Mouse (Mus musculus) neutrophil, adult 5-6 weeks (primary cell): ENCODE data around the gene Adamts5. TPM values are rescaled to one million over a fixed set of nuclear protein-coding genes. Genes with fewer than 3 reads are reported as not detected.

ENCODE experiments used
- ATAC-seq: fragments of 151-379, 151-347 bp; 2 replicates; pipeline ENCODE4 v1.8.0; 2017; ENCODE audit warnings: mild to moderate bottlenecking, moderate TSS enrichment; ENCODE audit not compliant: insufficient number of reproducible peaks, poor library complexity, low FRiP score, severe bottlenecking; ENCODE audit errors: extremely low read depth
- total RNA-seq: library from RNA; stranded (forward); fragments of 200-1000 nt; gene quantifications from 2 replicates; pipeline ENCODE4 v1.2.3, GENCODE M21; 2017

The Adamts5 gene
- total RNA-seq, 1 experiment from 2014 or later: under 0.01 TPM

DNA sequence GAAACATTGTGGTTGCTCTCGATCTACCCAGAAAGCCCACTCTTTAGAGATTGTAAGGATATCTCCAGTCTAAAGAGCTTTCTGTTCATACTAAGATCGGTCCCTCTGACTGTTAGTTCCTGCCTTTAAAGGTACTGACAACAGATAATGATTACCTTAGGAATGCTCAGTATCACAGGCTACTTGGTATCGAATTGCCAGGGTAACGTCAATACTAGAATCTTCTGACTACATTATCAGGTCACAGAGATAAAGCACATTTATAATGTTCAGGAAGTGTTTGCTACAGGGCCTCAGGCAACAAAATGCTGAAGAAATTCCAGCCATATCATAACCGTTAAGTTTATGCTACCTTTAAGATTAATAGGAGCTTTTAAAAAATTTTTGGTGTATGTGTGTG is 47.1 kb downstream of the Adamts5 start:
- no peak for ATAC-seq

- no peak for ATAC-seq
These were observed 74.6 kb downstream of the Adamts5 start for GRCm38 (mm10) chr16:85827066-85827465.

GRCm38 (mm10) chr16:85822330-85822916 is 79.2 kb downstream of the Adamts5 start:
- no peak for ATAC-seq

- ATAC-seq: no peak
These were observed 81.7 kb downstream of the Adamts5 start for GRCm38 (mm10) chr16:85819808-85820458.

DNA sequence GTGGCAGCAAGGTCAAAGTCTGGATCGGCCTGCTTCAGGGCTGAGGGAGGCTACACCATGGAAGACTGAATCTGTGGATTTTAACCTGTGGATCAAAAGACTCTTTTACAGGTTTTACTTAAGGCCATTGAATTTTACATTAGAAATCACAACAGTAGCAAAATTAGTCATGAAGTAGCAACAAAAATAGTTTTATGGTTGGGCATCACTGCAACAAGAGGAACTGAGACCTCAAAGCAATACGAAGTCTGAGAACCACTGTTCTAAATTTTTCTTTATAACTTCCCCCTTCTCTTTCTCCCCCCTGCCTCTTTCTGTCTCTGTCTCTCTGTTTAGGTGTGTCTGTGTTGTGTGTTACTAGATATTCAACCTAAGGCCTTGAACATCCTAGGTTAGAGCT is 87.5 kb downstream of the Adamts5 start:
- no peak for ATAC-seq

DNA sequence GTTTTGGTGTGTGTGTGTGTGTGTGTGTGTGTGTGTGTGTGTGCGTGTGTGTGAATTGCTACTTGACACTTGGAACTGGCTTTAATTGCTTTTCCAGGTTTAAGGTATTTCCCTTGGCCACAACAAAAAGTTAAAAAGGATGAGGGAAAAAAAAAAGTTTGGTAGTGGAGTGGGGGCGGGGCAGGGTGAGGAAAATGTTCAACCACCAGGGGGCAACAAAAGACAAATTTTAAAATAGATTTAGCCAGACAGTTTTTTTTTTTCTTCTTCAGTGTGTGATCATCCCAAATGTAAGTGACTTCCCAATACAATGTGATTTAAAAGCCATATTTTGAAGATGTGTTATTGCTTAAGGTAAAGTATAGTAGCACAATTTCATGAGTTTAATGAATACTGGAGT is 94.0 kb downstream of the Adamts5 start:
- no peak for ATAC-seq

DNA sequence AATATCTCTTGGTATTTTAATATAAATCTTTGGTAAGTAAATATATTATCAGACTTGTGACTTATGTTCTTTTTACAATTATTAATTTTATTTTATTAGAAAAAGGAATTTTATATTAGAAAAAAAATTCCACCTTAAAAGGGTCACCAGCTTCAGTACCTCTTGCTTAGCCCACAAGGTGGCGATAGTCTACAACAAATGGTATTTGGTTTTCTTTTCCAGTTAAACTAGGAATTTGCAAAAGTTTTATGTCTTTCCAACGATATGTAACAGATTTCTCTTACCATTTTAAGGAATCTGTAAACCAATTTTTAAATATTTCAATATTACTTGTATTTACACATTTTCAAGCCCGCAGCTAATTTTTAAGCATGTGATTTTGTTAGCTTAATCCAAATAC is 94.6 kb downstream of the Adamts5 start:
- no peak for ATAC-seq

Other genes starting within 250 kb of the Adamts5 start
- not detected in 2 replicates for gene Adamts1, start 98.7 kb downstream of the Adamts5 start, total RNA-seq